8 mouse cellular contexts compared by ENCODE assay signal in genomic region chr1:90998268-90998890, GRCm38 (mm10). TPM values are rescaled to one million over a fixed set of nuclear protein-coding genes. Genes with fewer than 3 reads are reported as not detected.
DNase-seq lines count a peak whose midpoint lies in the region; ATAC-seq and TF ChIP-seq lines count a peak whose summit lies in the region.

Lrrfip1 (plus strand) TSS chr1:90998737.

- H3K27me3 ChIP-seq in cerebellum, adult 2 months (ENCODE audit: control insufficient read depth, insufficient read depth, low read length) = no peaks in the 10 kb centered on the region
- no peaks in the 10 kb centered on the region for H3K27me3 ChIP-seq in forebrain, postnatal 0 days (ENCODE audit: insufficient read depth, low read length)

- intact Hi-C loops in heart, postnatal 25 days (cut with DNase I) = no loop called here
- intact Hi-C loops in left cerebral cortex, adult 2 months (cut with DNase I) = loop anchor here (2.0 kb wide), 1 partner anchor 18 kb away; no protein-coding TSS in a partner anchor

- ATAC-seq in forebrain, postnatal 0 days = peak; percentile 88

- H3K9ac ChIP-seq in forebrain, postnatal 0 days = peak within 1 kb of the TSS; percentile 90

- 0 out of 2 replicates have a peak, but pooled peaks have one; percentile 25 for TF ChIP-seq POLR2A in cerebellum, adult 2 months (IDR thresholded peaks at IDR 0.05; ENCODE audit: borderline replicate concordance, insufficient read depth, low read length)

- no peaks in the 10 kb centered on the region; the same call in 1 of the 2 replicates for H3K4me1 ChIP-seq in cerebellum, adult 2 months (ENCODE audit: control insufficient read depth, insufficient read depth, low read length)
- peaks cover 16% of the 10 kb centered on the region; the same call in 1 of the 2 replicates for H3K4me1 ChIP-seq in forebrain, postnatal 0 days (ENCODE audit: insufficient read depth)

- no peak within 1 kb of the TSS for H3K27ac ChIP-seq in cerebellum, adult 2 months (ENCODE audit: insufficient read depth, low read length)
- peak within 1 kb of the TSS; percentile 70; the same call in 1 of the 2 replicates for H3K27ac ChIP-seq in forebrain, postnatal 0 days (ENCODE audit: low read depth, low read length)
- H3K27ac ChIP-seq in left cerebral cortex, adult 2 months = peak within 1 kb of the TSS; percentile 89
- H3K27ac ChIP-seq in macrophage = peak within 1 kb of the TSS; percentile 31

- peak; percentile 68 to 74 for DNase-seq in left cerebral cortex, adult 18-20 months (ENCODE audit: low spot score in 2 of 2)
- no peak for DNase-seq in left cerebral cortex, adult 11 months (ENCODE audit: low spot score)
- DNase-seq in cerebellum, adult 2 months = peak; percentile 57 to 63
- DNase-seq in forebrain, postnatal 0 days = peak; percentile 67
- DNase-seq in heart, postnatal 25 days (ENCODE audit: low spot score) = peak; percentile 52
- DNase-seq in left cerebral cortex, adult 2 months (ENCODE audit: extremely low spot score in 1 of 2, low spot score in 2 of 2) = peak; percentile 72 to 78
- peak; percentile 66 to 76 for DNase-seq in right cerebral cortex, postnatal 10 days (ENCODE audit: low spot score in 2 of 2)

- H3K9me3 ChIP-seq in forebrain, postnatal 0 days (ENCODE audit: low read length) = no peaks in the 10 kb centered on the region

- 2% methylated on average over 59 of the region's 59 CpGs for WGBS in cerebellum, adult 2 months
- WGBS in forebrain, postnatal 0 days = 5% methylated on average over 59 of the region's 59 CpGs
- WGBS in macrophage (ENCODE audit: missing documents) = 1% methylated on average over 40 of the region's 59 CpGs

- peak within 1 kb of the TSS; percentile 73 for H3K4me3 ChIP-seq in cerebellum, adult 2 months (replicated peaks; ENCODE audit: insufficient read depth, low read depth, low read length)
- H3K4me3 ChIP-seq in forebrain, postnatal 0 days (ENCODE audit: low read depth, low read length) = peak within 1 kb of the TSS; percentile 78
- H3K4me3 ChIP-seq in left cerebral cortex, adult 2 months = peak within 1 kb of the TSS; percentile 92
- peak within 1 kb of the TSS; percentile 75 for H3K4me3 ChIP-seq in macrophage (ENCODE audit: inconsistent target)

- H3K79me2 ChIP-seq in macrophage (ENCODE audit: inconsistent target) = peaks cover 44% of the 10 kb centered on the region

- H3K4me2 ChIP-seq in forebrain, postnatal 0 days (ENCODE audit: low read depth) = peak within 1 kb of the TSS; percentile 97

- no peaks in the 10 kb centered on the region for H3K36me3 ChIP-seq in forebrain, postnatal 0 days (ENCODE audit: insufficient read depth)
- no peaks in the 10 kb centered on the region for H3K36me3 ChIP-seq in macrophage (ENCODE audit: inconsistent target)

- TF ChIP-seq CTCF in cerebellum, adult 2 months (IDR thresholded peaks at IDR 0.05; ENCODE audit: borderline replicate concordance, insufficient read depth, low read depth, low read length) = no peak
- no peak for TF ChIP-seq CTCF in forebrain, postnatal 0 days (IDR thresholded peaks at IDR 0.05; ENCODE audit: low read depth)
- TF ChIP-seq CTCF in left cerebral cortex, adult 2 months (IDR thresholded peaks at IDR 0.05) = no peak; the same call in 1 of the 2 replicates

RNA-seq across cellular contexts. Expression of gene Lrrfip1, which starts in this region (rescaled TPM):
- total RNA-seq in left cerebral cortex, adult 18-20 months (2021) = 10 to 100 TPM; 71.0 to 74.6 TPM
- polyA plus RNA-seq in cerebellum, adult 2 months (2012; rRNA removed) = 50.7 and 52.3 TPM in 2 replicates
- total RNA-seq in forebrain, postnatal 0 days (2014; rRNA removed) = 52.4 and 55.4 TPM in 2 replicates
- 56.9 and 62.0 TPM in 2 replicates for polyA plus RNA-seq in forebrain, postnatal 0 days (2015; fragmentation: Nextera tagmentation; extraction: Ambion mirVana)
- total RNA-seq in heart, postnatal 25 days (2021) = 10 to 100 TPM; 81.3 to 98.0 TPM
- 10 to 100 TPM; 71.4 to 75.1 TPM for total RNA-seq in left cerebral cortex, adult 2 months (2021)
- 1,000 to 10,000 TPM in 1 of 26 experiments, 100 to 1,000 TPM in 24, 10 to 100 TPM in 1; 83.2 to 1,087 (median 200) TPM for total RNA-seq in macrophage (2018; cell fraction: chromatin; rRNA removed)
- total RNA-seq in macrophage (2018; cell fraction: cytosol; rRNA removed) = 100 to 1,000 TPM in 5 of 26 experiments, 10 to 100 TPM in 21; 53.9 to 309 (median 75.0) TPM
- total RNA-seq in macrophage (2018; cell fraction: nucleus; rRNA removed) = 100 to 1,000 TPM in 19 of 26 experiments, 10 to 100 TPM in 7; 79.7 to 456 (median 123) TPM
- 58.8 to 94.9 TPM (median 88.9 TPM) in 3 replicates for polyA plus RNA-seq in macrophage (2018)
